Mouse (Mus musculus) hindbrain, embryonic 16.5 days (tissue): ENCODE measurements at regions not wholly inside any gene's neighbourhood (a gene's known extent, or its start where the extent isn't known, plus 50 kb on each side); places are given as distances from the start of the nearest gene placed in this dataset.

Experiments
- ATAC-seq: fragments of 200-750 bp; cut with Nextera tagmentation; 2 replicates; pipeline ENCODE4 v1.8.0; 2017; ENCODE audit warnings: moderate TSS enrichment, moderate library complexity
- H3K27ac ChIP-seq: fragments of 300-500 bp; sonication (generic); 2 replicates; pipeline ENCODE4 v1.5.1; 2014; ENCODE audit warnings: low read depth, mild to moderate bottlenecking, control low read depth, low read length, moderate library complexity
- H3K27me3 ChIP-seq: fragments of 300-500 bp; sonication (generic); replicated peaks from 2 replicates; pipeline ENCODE4 v1.6.1; 2014; ENCODE audit warnings: low read length; ENCODE audit not compliant: control insufficient read depth, insufficient read depth
- H3K36me3 ChIP-seq: fragments of 300-500 bp; sonication (generic); 2 replicates; pipeline ENCODE4 v1.6.1; 2014; ENCODE audit warnings: mild to moderate bottlenecking, low read length, moderate library complexity, mixed read lengths; ENCODE audit not compliant: control insufficient read depth, insufficient read depth
- H3K4me1 ChIP-seq: fragments of 300-500 bp; sonication (generic); 2 replicates; pipeline ENCODE4 v1.6.1; 2014; ENCODE audit warnings: low read depth, low read length; ENCODE audit not compliant: control insufficient read depth, insufficient read depth
- H3K4me2 ChIP-seq: fragments of 300-500 bp; sonication (generic); 2 replicates; pipeline ENCODE4 v1.6.1; 2014; ENCODE audit warnings: mild to moderate bottlenecking, low read length, control low read depth, moderate library complexity
- H3K4me3 ChIP-seq: fragments of 300-500 bp; sonication (generic); 2 replicates; pipeline ENCODE4 v1.5.1; 2014; ENCODE audit warnings: mild to moderate bottlenecking, low read length, control low read depth, moderate library complexity
- H3K9ac ChIP-seq: fragments of 300-500 bp; sonication (generic); 2 replicates; pipeline ENCODE4 v1.6.1; 2014; ENCODE audit warnings: low read depth, mild to moderate bottlenecking, control low read depth, low read length, moderate library complexity
- H3K9me3 ChIP-seq: fragments of 300-500 bp; sonication (generic); 2 replicates; pipeline ENCODE4 v1.6.1; 2014; ENCODE audit warnings: mild to moderate bottlenecking, low read length, moderate library complexity; ENCODE audit not compliant: control insufficient read depth
- WGBS: fragments of 180-500 bp; shearing (Covaris S2); extraction: QIAGEN DNeasy Blood & Tissue Kit; methylation state at CpG from one replicate; pipeline ENCODE4 v1.1.7; 2014; 5-methylcytosine and 5-hydroxymethylcytosine counted together

DNA sequence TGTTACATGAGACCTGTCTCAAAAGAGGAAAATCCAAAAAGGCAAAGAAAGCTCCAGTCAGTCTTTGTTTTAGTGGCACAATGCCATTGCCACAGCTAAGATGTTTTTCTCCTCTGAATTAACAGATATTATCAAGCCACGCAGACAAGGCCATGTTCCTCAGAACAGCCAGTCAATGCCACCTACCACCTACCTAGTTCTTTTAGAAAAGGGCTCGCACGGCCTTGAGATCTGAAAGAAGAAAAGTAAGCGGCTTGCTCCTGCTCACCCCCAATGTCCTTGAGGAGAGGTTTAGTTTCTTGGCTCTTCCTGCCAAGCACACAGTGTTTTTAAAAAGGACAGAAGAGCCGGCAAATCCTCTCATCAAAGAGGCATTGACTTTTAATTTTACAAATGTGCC, 88.7 kb upstream of the Noct start:
- H3K9ac ChIP-seq: no peak overlapping the region
- no peaks in the 10 kb centered on the region for H3K4me1 ChIP-seq
- WGBS: 63% methylated on average over 5 of the region's 5 CpGs
- no peak for ATAC-seq
- H3K27me3 ChIP-seq: no peaks in the 10 kb centered on the region
- no peak overlapping the region for H3K4me3 ChIP-seq
- no peaks in the 10 kb centered on the region for H3K36me3 ChIP-seq
- no peak overlapping the region for H3K4me2 ChIP-seq
- H3K9me3 ChIP-seq: no peaks in the 10 kb centered on the region
- no peak overlapping the region for H3K27ac ChIP-seq

GRCm38 (mm10) chr3:51137730-51138312, 86.4 kb upstream of the Noct start:
- WGBS: 51% methylated on average over 8 of the region's 8 CpGs
- Histone ChIP-seq H3K4me2 (no peak overlapping the region), H3K27ac (no peak overlapping the region), H3K36me3 (no peaks in the 10 kb centered on the region), H3K4me3 (no peak overlapping the region), H3K9ac (no peak overlapping the region), H3K27me3 (no peaks in the 10 kb centered on the region), H3K4me1 (no peaks in the 10 kb centered on the region), H3K9me3 (no peaks in the 10 kb centered on the region)
- ATAC-seq: peak; percentile 53; the same call in 1 of the 2 replicates

DNA sequence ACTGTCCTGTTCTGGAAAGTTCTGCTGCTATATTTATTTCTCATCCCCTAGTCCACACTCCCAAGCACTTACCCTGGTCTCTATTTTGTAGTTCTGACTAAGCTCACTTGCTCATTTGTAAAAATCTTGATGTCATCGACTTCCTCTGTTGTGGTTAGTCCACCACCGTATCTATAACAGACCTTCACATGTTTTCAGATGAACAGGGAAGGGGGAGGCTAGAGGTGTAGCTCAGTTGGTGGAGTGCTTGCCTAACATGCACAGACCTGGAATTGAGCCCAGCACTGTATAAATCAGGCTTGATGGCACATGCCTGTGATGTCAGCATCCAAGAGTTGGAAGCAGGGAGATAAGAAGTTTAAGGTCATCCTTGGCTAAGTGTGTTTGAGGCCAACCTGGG, 78.3 kb upstream of the Noct start:
- H3K27ac ChIP-seq: no peak overlapping the region
- no peaks in the 10 kb centered on the region for H3K9me3 ChIP-seq
- H3K4me1 ChIP-seq: no peaks in the 10 kb centered on the region
- no peaks in the 10 kb centered on the region for H3K36me3 ChIP-seq
- H3K4me2 ChIP-seq: no peak overlapping the region
- 84% methylated on average over 2 of the region's 2 CpGs for WGBS
- no peak overlapping the region for H3K4me3 ChIP-seq
- H3K9ac ChIP-seq: no peak overlapping the region
- H3K27me3 ChIP-seq: no peaks in the 10 kb centered on the region
- ATAC-seq: no peak

DNA sequence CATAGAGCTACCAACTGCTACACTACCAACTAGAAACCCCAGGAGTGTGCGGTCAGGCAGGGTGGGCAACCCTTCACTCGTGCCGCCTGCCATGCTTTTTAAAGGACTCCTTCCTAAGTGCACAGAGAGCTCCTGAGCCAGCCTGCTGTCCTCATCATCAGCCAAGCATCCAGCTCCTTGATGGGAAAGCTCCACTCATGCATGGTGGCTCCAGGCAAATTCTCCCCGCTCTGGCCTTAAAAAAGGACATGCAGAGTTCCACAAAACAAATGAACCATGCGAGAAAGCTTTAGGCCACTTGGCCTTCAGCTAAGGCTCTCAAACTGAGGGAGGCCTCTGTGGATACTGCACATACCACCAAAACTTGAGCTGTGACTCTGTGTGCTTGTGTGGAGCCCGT, 74.2 kb upstream of the Noct start:
- H3K4me2 ChIP-seq: no peak overlapping the region
- H3K27me3 ChIP-seq: no peaks in the 10 kb centered on the region
- no peaks in the 10 kb centered on the region for H3K9me3 ChIP-seq
- ATAC-seq: no peak
- no peak overlapping the region for H3K27ac ChIP-seq
- H3K9ac ChIP-seq: no peak overlapping the region
- no peak overlapping the region for H3K4me3 ChIP-seq
- no peaks in the 10 kb centered on the region for H3K4me1 ChIP-seq
- H3K36me3 ChIP-seq: no peaks in the 10 kb centered on the region
- WGBS: 76% methylated on average over 6 of the region's 6 CpGs

- H3K27ac ChIP-seq: no peak overlapping the region
- WGBS: 78% methylated on average over 4 of the region's 4 CpGs
- no peak overlapping the region for H3K9ac ChIP-seq
- no peak overlapping the region for H3K4me3 ChIP-seq
- no peaks in the 10 kb centered on the region for H3K36me3 ChIP-seq
- no peaks in the 10 kb centered on the region for H3K27me3 ChIP-seq
- H3K9me3 ChIP-seq: no peaks in the 10 kb centered on the region
- no peak overlapping the region for H3K4me2 ChIP-seq
- no peak for ATAC-seq
- H3K4me1 ChIP-seq: no peaks in the 10 kb centered on the region
Measured at GRCm38 (mm10) chr3:51151104-51151503, 73.1 kb upstream of the Noct start.

DNA sequence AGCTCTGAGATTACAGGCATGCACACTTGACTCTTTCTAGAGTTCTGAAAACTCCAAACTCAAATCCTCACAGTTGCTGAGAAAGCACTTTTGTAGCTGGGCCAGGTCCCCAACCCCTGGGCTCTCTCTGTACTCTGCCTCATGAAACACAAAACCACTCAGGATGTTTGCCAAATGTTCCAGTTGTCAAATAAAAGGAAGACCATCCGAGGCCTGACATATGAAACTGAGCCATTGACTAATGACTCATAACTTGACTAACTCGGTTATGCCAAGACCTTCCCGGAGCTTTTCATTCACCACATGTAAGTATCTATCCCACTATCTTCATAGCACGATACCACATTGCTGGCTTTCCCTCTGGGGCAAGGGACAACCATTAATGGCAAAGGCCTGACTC, 68.6 kb upstream of the Noct start:
- H3K27ac ChIP-seq: no peak overlapping the region
- H3K4me2 ChIP-seq: no peak overlapping the region

DNA sequence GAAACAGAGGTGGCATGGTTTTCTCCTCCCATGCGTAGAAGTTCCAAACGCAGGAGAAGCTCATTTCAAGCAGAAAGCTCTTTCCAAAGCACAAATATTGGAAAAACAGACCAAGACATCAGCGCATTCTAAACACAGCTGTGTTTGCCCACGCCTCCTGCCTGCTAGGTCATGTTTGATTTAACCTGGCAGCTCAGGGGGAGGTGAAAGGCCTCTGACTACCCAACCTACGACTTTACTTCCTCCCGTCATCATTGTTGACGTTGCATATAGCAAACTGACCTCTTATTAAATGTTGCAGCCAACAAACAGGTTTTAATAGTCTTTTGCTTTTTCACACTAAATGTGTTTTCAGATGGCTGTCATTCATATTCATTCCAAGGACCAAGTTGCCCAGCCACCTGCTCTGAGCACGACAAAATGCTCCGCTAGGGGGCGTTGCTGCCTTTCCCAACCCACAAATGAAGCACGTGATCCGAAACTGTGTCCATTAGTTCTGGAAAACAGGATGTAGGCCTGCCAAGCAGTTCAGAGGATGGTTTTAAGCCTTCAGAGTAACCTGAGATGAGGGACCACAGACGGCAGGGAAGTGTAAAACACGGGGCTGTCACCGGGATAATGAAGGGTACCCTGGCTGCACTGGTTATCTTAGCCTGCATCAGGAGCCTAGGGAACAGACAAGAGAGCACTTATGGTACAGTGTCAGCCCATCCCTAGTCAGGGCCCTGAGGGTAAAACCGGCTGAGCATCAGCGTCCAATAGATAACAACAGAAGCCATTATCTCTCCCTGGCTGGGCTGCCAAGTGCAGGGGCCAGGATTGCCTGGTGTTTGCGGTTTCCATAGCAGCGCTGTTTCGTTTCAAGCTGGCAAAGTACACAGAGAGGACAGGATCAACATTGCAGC, 67.6 kb upstream of the Noct start:
- H3K27me3 ChIP-seq: no peaks in the 10 kb centered on the region
- H3K9me3 ChIP-seq: no peaks in the 10 kb centered on the region
- ATAC-seq: peak; percentile 85
- H3K27ac ChIP-seq: peak overlapping the region; percentile 72
- H3K4me1 ChIP-seq: peaks cover 11% of the 10 kb centered on the region
- 37% methylated on average over 20 of the region's 20 CpGs for WGBS
- peak overlapping the region; percentile 33 for H3K4me2 ChIP-seq
- H3K9ac ChIP-seq: peak overlapping the region; percentile 22; the same call in 1 of the 2 replicates
- no peak overlapping the region for H3K4me3 ChIP-seq
- no peaks in the 10 kb centered on the region for H3K36me3 ChIP-seq

More for the DNA sequence above, 68.6 kb upstream of the Noct start:
- WGBS: 48% methylated on average over 4 of the region's 4 CpGs
- ATAC-seq: no peak
- Histone ChIP-seq H3K4me1 (peaks cover 11% of the 10 kb centered on the region), H3K9ac (no peak overlapping the region), H3K9me3 (no peaks in the 10 kb centered on the region), H3K4me3 (no peak overlapping the region), H3K27me3 (no peaks in the 10 kb centered on the region), H3K36me3 (no peaks in the 10 kb centered on the region)

DNA sequence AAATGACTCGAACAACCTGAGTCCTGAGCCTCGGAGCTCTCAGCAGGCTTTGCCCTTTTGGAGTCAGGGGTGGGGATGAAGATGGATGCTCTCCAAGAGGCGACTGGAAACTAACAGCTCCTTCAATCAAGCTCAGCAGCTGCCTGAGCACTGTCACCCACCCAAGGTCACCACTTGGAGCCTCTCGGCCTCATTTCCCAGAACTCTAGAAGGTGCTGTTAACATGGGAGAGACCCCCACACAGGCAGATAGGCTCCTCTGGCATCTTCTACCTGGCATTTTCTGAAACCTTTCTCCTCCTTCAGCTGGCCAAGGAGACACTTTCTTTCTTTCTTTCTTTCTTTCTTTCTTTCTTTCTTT, 67.0 kb upstream of the Noct start:
- Histone ChIP-seq H3K4me1 (peaks cover 11% of the 10 kb centered on the region), H3K27ac (peak overlapping the region; percentile 72), H3K9ac (peak overlapping the region; percentile 22; the same call in 1 of the 2 replicates), H3K4me2 (peak overlapping the region; percentile 33; the same call in 1 of the 2 replicates), H3K9me3 (no peaks in the 10 kb centered on the region), H3K27me3 (no peaks in the 10 kb centered on the region), H3K4me3 (no peak overlapping the region), H3K36me3 (no peaks in the 10 kb centered on the region)
- no peak for ATAC-seq
- WGBS: 15% methylated on average over 4 of the region's 4 CpGs

DNA sequence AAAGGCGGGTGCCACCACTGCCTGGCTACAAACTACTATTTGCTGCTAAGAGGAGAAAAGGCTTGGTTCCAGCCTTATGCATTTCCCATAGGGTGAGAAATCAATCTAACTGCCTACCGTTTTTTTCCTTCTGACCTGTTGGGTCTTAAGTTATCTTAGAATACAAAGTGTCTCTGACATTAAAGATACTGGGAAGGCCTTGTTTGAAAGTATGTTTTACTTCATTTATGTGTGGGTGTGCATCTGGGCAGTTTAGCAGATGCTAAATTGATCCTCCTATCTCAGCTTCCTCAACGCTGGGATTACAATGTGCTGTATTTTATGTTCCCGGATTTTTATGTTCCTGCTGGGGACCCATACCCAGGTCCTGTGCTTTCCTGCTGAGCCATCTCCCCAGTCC, 65.8 kb upstream of the Noct start:
- ATAC-seq: no peak
- Histone ChIP-seq H3K27me3 (no peaks in the 10 kb centered on the region), H3K9me3 (no peaks in the 10 kb centered on the region), H3K4me3 (no peak overlapping the region), H3K4me1 (peaks cover 11% of the 10 kb centered on the region), H3K27ac (no peak overlapping the region), H3K36me3 (no peaks in the 10 kb centered on the region), H3K9ac (no peak overlapping the region), H3K4me2 (no peak overlapping the region)
- 66% methylated on average over 4 of the region's 4 CpGs for WGBS
